Mouse (Mus musculus) hindbrain, embryonic 15.5 days (tissue): ENCODE data around the gene Gm49405. TPM values are rescaled to one million over a fixed set of nuclear protein-coding genes. Genes with fewer than 3 reads are reported as not detected.
A peak's percentile ranks its signal among the peaks of the same experiment; 100 is the strongest.
"Not testable (repeated sequence)": the region's sequence is repeated elsewhere in the genome, so short reads cannot be mapped to it uniquely, and the experiment has no call there.

Experiments
- ATAC-seq: fragments of 200-750 bp; cut with Nextera tagmentation; 2 replicates; pipeline ENCODE4 v1.8.0; 2017; ENCODE audit warnings: low read depth, moderate number of reproducible peaks, moderate TSS enrichment; ENCODE audit not compliant: low FRiP score
- H3K27ac ChIP-seq: fragments of 300-500 bp; sonication (generic); replicated peaks from 2 replicates; pipeline ENCODE4 v1.5.1; 2015; ENCODE audit warnings: mild to moderate bottlenecking, inconsistent platforms
- H3K27me3 ChIP-seq: fragments of 300-500 bp; sonication (generic); 2 replicates; pipeline ENCODE4 v1.6.1; 2015; ENCODE audit warnings: control low read depth, inconsistent platforms
- H3K36me3 ChIP-seq: fragments of 300-500 bp; sonication (generic); 2 replicates; pipeline ENCODE4 v1.6.1; 2015; ENCODE audit warnings: control low read depth, inconsistent platforms
- H3K4me1 ChIP-seq: fragments of 300-500 bp; sonication (generic); replicated peaks from 2 replicates; pipeline ENCODE4 v1.6.1; 2015; ENCODE audit warnings: control low read depth, inconsistent platforms
- H3K4me2 ChIP-seq: fragments of 300-500 bp; sonication (generic); 2 replicates; pipeline ENCODE4 v1.6.1; 2015; ENCODE audit warnings: moderate library complexity, mild to moderate bottlenecking, inconsistent platforms
- H3K4me3 ChIP-seq: fragments of 300-500 bp; sonication (generic); 2 replicates; pipeline ENCODE4 v1.5.1; 2015; ENCODE audit warnings: mild to moderate bottlenecking, inconsistent platforms
- H3K9ac ChIP-seq: fragments of 300-500 bp; sonication (generic); 2 replicates; pipeline ENCODE4 v1.6.1; 2015; ENCODE audit warnings: inconsistent platforms
- H3K9me3 ChIP-seq: fragments of 300-500 bp; sonication (generic); 2 replicates; pipeline ENCODE4 v1.6.1; 2016; ENCODE audit warnings: control low read depth, inconsistent platforms
- whole genome bisulfite sequencing: fragments of 180-500 bp; shearing (Covaris S2); methylation state at CpG from one replicate; pipeline ENCODE4 v1.1.7; 2015; 5-methylcytosine and 5-hydroxymethylcytosine counted together
- polyA plus RNA-seq: library from polyadenylated mRNA; unstranded; fragments of >200 nt; fragmentation: Nextera tagmentation; extraction: Ambion mirVana; gene quantifications from 2 replicates; pipeline ENCODE4 v1.2.1, GENCODE M21; 2015

Gm49405 gene
- polyA plus RNA-seq, 1 experiment from 2014 or later = 5.5 TPM

- Histone ChIP-seq H3K4me3 (no peak within 1 kb of the TSS), H3K27ac (0 out of 2 replicates have a peak within 1 kb of the TSS, but pooled peaks have one; percentile 1), H3K27me3 (no peaks in the 10 kb centered on the region), H3K9ac (no peak within 1 kb of the TSS), H3K36me3 (no peaks in the 10 kb centered on the region), H3K4me2 (peak within 1 kb of the TSS; percentile 40), H3K9me3 (no peaks in the 10 kb centered on the region), H3K4me1 (no peaks in the 10 kb centered on the region)
- WGBS = 47% methylated on average over 16 of the region's 16 CpGs
- peak; percentile 15; the same call in 1 of the 2 replicates for ATAC-seq
Measured at GRCm38 (mm10) chr19:4045966-4046865, 45.8 kb downstream of the Gm49405 start, which contains the start of gene Gstp2. Gene Gstp2, minus strand, starts transcription at chr19:4046023.

- Histone ChIP-seq H3K4me3 (no peak overlapping the region), H3K4me1 (no peaks in the 10 kb centered on the region), H3K9me3 (no peaks in the 10 kb centered on the region), H3K36me3 (no peaks in the 10 kb centered on the region), H3K27me3 (no peaks in the 10 kb centered on the region), H3K4me2 (no peak overlapping the region), H3K27ac (no peak overlapping the region), H3K9ac (no peak overlapping the region)
- WGBS = 90% methylated on average over 8 of the region's 8 CpGs
- ATAC-seq = no peak
Measured at GRCm38 (mm10) chr19:4046866-4047254, 46.4 kb downstream of the Gm49405 start.

GRCm38 (mm10) chr19:4047859-4048258 lies 47.4 kb downstream of the Gm49405 start:
- no peak overlapping the region for H3K4me3 ChIP-seq
- H3K4me1 ChIP-seq = no peaks in the 10 kb centered on the region
- no peak for ATAC-seq
- H3K4me2 ChIP-seq = no peak overlapping the region
- 20% methylated on average over 4 of the region's 4 CpGs for WGBS
- H3K36me3 ChIP-seq = no peaks in the 10 kb centered on the region
- no peak overlapping the region for H3K9ac ChIP-seq
- H3K27me3 ChIP-seq = no peaks in the 10 kb centered on the region
- H3K27ac ChIP-seq = no peak overlapping the region
- no peaks in the 10 kb centered on the region for H3K9me3 ChIP-seq

GRCm38 (mm10) chr19:4049069-4049468 lies 48.6 kb downstream of the Gm49405 start:
- not testable (repeated sequence) for H3K9ac ChIP-seq, H3K36me3 ChIP-seq, H3K4me1 ChIP-seq, H3K4me2 ChIP-seq, ATAC-seq, H3K27me3 ChIP-seq, H3K27ac ChIP-seq, H3K9me3 ChIP-seq, H3K4me3 ChIP-seq
- WGBS = 85% methylated on average over 5 of the region's 5 CpGs

GRCm38 (mm10) chr19:4051016-4051415 lies 50.6 kb downstream of the Gm49405 start:
- Histone ChIP-seq H3K4me3 (no peak overlapping the region), H3K4me2 (no peak overlapping the region), H3K36me3 (no peaks in the 10 kb centered on the region), H3K27me3 (no peaks in the 10 kb centered on the region), H3K9ac (no peak overlapping the region), H3K4me1 (no peaks in the 10 kb centered on the region), H3K9me3 (no peaks in the 10 kb centered on the region), H3K27ac (no peak overlapping the region)
- ATAC-seq = no peak
- 94% methylated on average over 5 of the region's 5 CpGs for WGBS

- H3K27ac ChIP-seq = no peak overlapping the region
- H3K9me3 ChIP-seq = no peaks in the 10 kb centered on the region
- 56% methylated on average over 10 of the region's 10 CpGs for WGBS
- no peak overlapping the region for H3K9ac ChIP-seq
- no peak for ATAC-seq
- no peaks in the 10 kb centered on the region for H3K4me1 ChIP-seq
- H3K4me2 ChIP-seq = no peak overlapping the region
- H3K36me3 ChIP-seq = no peaks in the 10 kb centered on the region
- H3K4me3 ChIP-seq = no peak overlapping the region
- no peaks in the 10 kb centered on the region for H3K27me3 ChIP-seq
Measured at GRCm38 (mm10) chr19:4051741-4052515, 51.5 kb downstream of the Gm49405 start.

GRCm38 (mm10) chr19:4052516-4053030 lies 52.1 kb downstream of the Gm49405 start:
- H3K27me3 ChIP-seq = no peaks in the 10 kb centered on the region
- ATAC-seq = no peak
- no peaks in the 10 kb centered on the region for H3K36me3 ChIP-seq
- WGBS = 68% methylated on average over 5 of the region's 5 CpGs
- no peak overlapping the region for H3K27ac ChIP-seq
- no peak overlapping the region for H3K9ac ChIP-seq
- no peaks in the 10 kb centered on the region for H3K4me1 ChIP-seq
- H3K4me2 ChIP-seq = no peak overlapping the region
- H3K4me3 ChIP-seq = no peak overlapping the region
- no peaks in the 10 kb centered on the region for H3K9me3 ChIP-seq

- Histone ChIP-seq H3K9me3 (no peaks in the 10 kb centered on the region), H3K36me3 (no peaks in the 10 kb centered on the region), H3K9ac (no peak overlapping the region), H3K27me3 (no peaks in the 10 kb centered on the region), H3K4me2 (no peak overlapping the region), H3K4me1 (no peaks in the 10 kb centered on the region), H3K27ac (no peak overlapping the region), H3K4me3 (no peak overlapping the region)
- no peak for ATAC-seq
- WGBS = 89% methylated on average over 5 of the region's 5 CpGs
Measured at GRCm38 (mm10) chr19:4054613-4055012, 54.2 kb downstream of the Gm49405 start.

Other genes starting within 250 kb of the Gm49405 start
- gene Kmt5b, start 233.2 kb upstream of the Gm49405 start, polyA plus RNA-seq = 44.9 and 49.3 TPM in 2 replicates
- gene Chka, start 148.9 kb upstream of the Gm49405 start, polyA plus RNA-seq = 64.6 and 66.6 TPM in 2 replicates
- gene Tcirg1, start 93.5 kb upstream of the Gm49405 start, polyA plus RNA-seq = 16.4 and 16.8 TPM in 2 replicates
- gene Ndufs8, start 87.9 kb upstream of the Gm49405 start, polyA plus RNA-seq = 280 and 290 TPM in 2 replicates
- gene Aldh3b1, start 70.8 kb upstream of the Gm49405 start, polyA plus RNA-seq = 2.7 and 3.0 TPM in 2 replicates
- gene Unc93b1, start 65.4 kb upstream of the Gm49405 start, polyA plus RNA-seq = 11.9 and 14.0 TPM in 2 replicates
- not detected in 2 replicates for gene Aldh3b3, start 42.0 kb upstream of the Gm49405 start, polyA plus RNA-seq
- gene Aldh3b2, start 28.3 kb upstream of the Gm49405 start, polyA plus RNA-seq = 0.18 and 0.27 TPM in 2 replicates
- gene Acy3, start 14.1 kb upstream of the Gm49405 start, polyA plus RNA-seq = 2.5 and 3.0 TPM in 2 replicates
- 0.31 and 0.40 TPM in 2 replicates for gene Tbx10, start 7.9 kb upstream of the Gm49405 start, polyA plus RNA-seq
- gene Nudt8, start within 50 bp of the Gm49405 start, polyA plus RNA-seq = 25.8 and 26.5 TPM in 2 replicates
- 5.9 and 6.4 TPM in 2 replicates for gene Doc2g, start 2.7 kb downstream of the Gm49405 start, polyA plus RNA-seq
- gene Ndufv1, start 12.2 kb downstream of the Gm49405 start, polyA plus RNA-seq = 244 and 247 TPM in 2 replicates
- gene Gstp1, start 37.4 kb downstream of the Gm49405 start, polyA plus RNA-seq = 534 and 573 TPM in 2 replicates
- gene Gstp2, start 45.4 kb downstream of the Gm49405 start, polyA plus RNA-seq = 0.60 and 2.2 TPM in 2 replicates
- gene Gstp3, start 58.9 kb downstream of the Gm49405 start, polyA plus RNA-seq = not detected in 2 replicates
- not detected in 2 replicates for gene Cabp2, start 81.0 kb downstream of the Gm49405 start, polyA plus RNA-seq
- 82.5 and 92.5 TPM in 2 replicates for gene Cdk2ap2, start 96.6 kb downstream of the Gm49405 start, polyA plus RNA-seq
- gene Pitpnm1, start 99.4 kb downstream of the Gm49405 start, polyA plus RNA-seq = 74.3 and 81.1 TPM in 2 replicates
- 102 and 104 TPM in 2 replicates for gene Aip, start 125.2 kb downstream of the Gm49405 start, polyA plus RNA-seq
- 0.04 and 0.05 TPM in 2 replicates for gene Gpr152, start 139.2 kb downstream of the Gm49405 start, polyA plus RNA-seq
- 0.21 and 0.26 TPM in 2 replicates for gene Cabp4, start 143.4 kb downstream of the Gm49405 start, polyA plus RNA-seq
- 119 and 121 TPM in 2 replicates for gene Coro1b, start 148.0 kb downstream of the Gm49405 start, polyA plus RNA-seq
- gene Ptprcap, start 153.0 kb downstream of the Gm49405 start, polyA plus RNA-seq = 0.26 and 0.83 TPM in 2 replicates
- gene Rps6kb2, start 162.7 kb downstream of the Gm49405 start, polyA plus RNA-seq = 47.8 and 56.7 TPM in 2 replicates
- 5.6 and 6.1 TPM in 2 replicates for gene Carns1, start 174.9 kb downstream of the Gm49405 start, polyA plus RNA-seq
- 0.98 and 1.5 TPM in 2 replicates for gene Tbc1d10c, start 190.7 kb downstream of the Gm49405 start, polyA plus RNA-seq
- gene Ppp1ca, start 191.4 kb downstream of the Gm49405 start, polyA plus RNA-seq = 582 and 587 TPM in 2 replicates
- 25.5 and 27.5 TPM in 2 replicates for gene Rad9a, start 201.0 kb downstream of the Gm49405 start, polyA plus RNA-seq
- 0.69 and 0.75 TPM in 2 replicates for gene Clcf1, start 213.6 kb downstream of the Gm49405 start, polyA plus RNA-seq
- gene AC109138.7, start 213.7 kb downstream of the Gm49405 start, polyA plus RNA-seq = not detected in 2 replicates
- 19.2 and 20.9 TPM in 2 replicates for gene Pold4, start 231.3 kb downstream of the Gm49405 start, polyA plus RNA-seq